Mouse (Mus musculus): ENCODE data around the gene Utp3. TPM values are rescaled to one million over a fixed set of nuclear protein-coding genes. Genes with fewer than 3 reads are reported as not detected.
"Not testable (repeated sequence)": the region's sequence is repeated elsewhere in the genome, so short reads cannot be mapped to it uniquely, and the experiment has no call there.

The Utp3 gene
- polyA plus RNA-seq, 1 experiment from 2014 or later, result 63.9 TPM

- not testable (repeated sequence) for H3K9me3 ChIP-seq (ENCODE audit: control insufficient read depth, low read length); H3K4me2 ChIP-seq (ENCODE audit: low read depth, low read length); H3K4me1 ChIP-seq (replicated peaks; ENCODE audit: control insufficient read depth, insufficient read depth, low read length); H3K27me3 ChIP-seq (ENCODE audit: control insufficient read depth, insufficient read depth, low read depth, low read length); H3K36me3 ChIP-seq (ENCODE audit: control insufficient read depth, insufficient read depth, low read length); H3K4me3 ChIP-seq (ENCODE audit: low read length); ATAC-seq (ENCODE audit: low read depth); H3K27ac ChIP-seq (ENCODE audit: low read length); H3K9ac ChIP-seq (ENCODE audit: low read length)
- 81% methylated on average over 1 of the region's 1 CpGs for WGBS
Measured at GRCm38 (mm10) chr5:88544411-88544810, 9.9 kb upstream of the Utp3 start.

GRCm38 (mm10) chr5:88545536-88545935 is 8.7 kb upstream of the Utp3 start:
- Histone ChIP-seq H3K36me3 (ENCODE audit: control insufficient read depth, insufficient read depth, low read length) (no peaks in the 10 kb centered on the region), H3K27me3 (ENCODE audit: control insufficient read depth, insufficient read depth, low read depth, low read length) (no peaks in the 10 kb centered on the region), H3K4me3 (ENCODE audit: low read length) (no peak overlapping the region), H3K9ac (ENCODE audit: low read length) (no peak overlapping the region), H3K4me2 (ENCODE audit: low read depth, low read length) (no peak overlapping the region), H3K4me1 (replicated peaks; ENCODE audit: control insufficient read depth, insufficient read depth, low read length) (no peaks in the 10 kb centered on the region), H3K9me3 (ENCODE audit: control insufficient read depth, low read length) (no peaks in the 10 kb centered on the region), H3K27ac (ENCODE audit: low read length) (no peak overlapping the region)
- 81% methylated on average over 7 of the region's 7 CpGs for WGBS
- no peak for ATAC-seq (ENCODE audit: low read depth)

GRCm38 (mm10) chr5:88553271-88554085 is 784 bp upstream of the Utp3 start:
- WGBS, result 7% methylated on average over 29 of the region's 29 CpGs

GRCm38 (mm10) chr5:88558991-88559390 is 4.7 kb downstream of the Utp3 start:
- ATAC-seq (ENCODE audit: low read depth), result no peak
- Histone ChIP-seq H3K4me1 (replicated peaks; ENCODE audit: control insufficient read depth, insufficient read depth, low read length) (peaks cover 16% of the 10 kb centered on the region), H3K27ac (ENCODE audit: low read length) (no peak overlapping the region), H3K9ac (ENCODE audit: low read length) (no peak overlapping the region), H3K27me3 (ENCODE audit: control insufficient read depth, insufficient read depth, low read depth, low read length) (no peaks in the 10 kb centered on the region), H3K9me3 (ENCODE audit: control insufficient read depth, low read length) (no peaks in the 10 kb centered on the region), H3K36me3 (ENCODE audit: control insufficient read depth, insufficient read depth, low read length) (peaks cover 2% of the 10 kb centered on the region), H3K4me3 (ENCODE audit: low read length) (no peak overlapping the region), H3K4me2 (ENCODE audit: low read depth, low read length) (no peak overlapping the region)
- WGBS, result 22% methylated on average over 1 of the region's 1 CpGs

More at GRCm38 (mm10) chr5:88553271-88554085, 784 bp upstream of the Utp3 start:
- Histone ChIP-seq H3K9me3 (ENCODE audit: control insufficient read depth, low read length) (no peaks in the 10 kb centered on the region), H3K9ac (ENCODE audit: low read length) (peak overlapping the region; percentile 78), H3K4me3 (ENCODE audit: low read length) (peak overlapping the region; percentile 91), H3K27ac (ENCODE audit: low read length) (peak overlapping the region; percentile 96), H3K36me3 (ENCODE audit: control insufficient read depth, insufficient read depth, low read length) (peaks cover 2% of the 10 kb centered on the region), H3K4me2 (ENCODE audit: low read depth, low read length) (peak overlapping the region; percentile 65), H3K4me1 (replicated peaks; ENCODE audit: control insufficient read depth, insufficient read depth, low read length) (peaks cover 18% of the 10 kb centered on the region), H3K27me3 (ENCODE audit: control insufficient read depth, insufficient read depth, low read depth, low read length) (no peaks in the 10 kb centered on the region)
- ATAC-seq (ENCODE audit: low read depth), result peak; percentile 73

- Histone ChIP-seq H3K4me2 (ENCODE audit: low read depth, low read length) (no peak overlapping the region), H3K36me3 (ENCODE audit: control insufficient read depth, insufficient read depth, low read length) (no peaks in the 10 kb centered on the region), H3K27ac (ENCODE audit: low read length) (no peak overlapping the region), H3K9ac (ENCODE audit: low read length) (no peak overlapping the region), H3K9me3 (ENCODE audit: control insufficient read depth, low read length) (no peaks in the 10 kb centered on the region), H3K27me3 (ENCODE audit: control insufficient read depth, insufficient read depth, low read depth, low read length) (no peaks in the 10 kb centered on the region), H3K4me3 (ENCODE audit: low read length) (no peak overlapping the region), H3K4me1 (replicated peaks; ENCODE audit: control insufficient read depth, insufficient read depth, low read length) (peaks cover 5% of the 10 kb centered on the region; the same call in 1 of the 2 replicates)
- WGBS, result 85% methylated on average over 9 of the region's 9 CpGs
- no peak for ATAC-seq (ENCODE audit: low read depth)
Measured at GRCm38 (mm10) chr5:88561080-88561814, 7.0 kb downstream of the Utp3 start.

DNA sequence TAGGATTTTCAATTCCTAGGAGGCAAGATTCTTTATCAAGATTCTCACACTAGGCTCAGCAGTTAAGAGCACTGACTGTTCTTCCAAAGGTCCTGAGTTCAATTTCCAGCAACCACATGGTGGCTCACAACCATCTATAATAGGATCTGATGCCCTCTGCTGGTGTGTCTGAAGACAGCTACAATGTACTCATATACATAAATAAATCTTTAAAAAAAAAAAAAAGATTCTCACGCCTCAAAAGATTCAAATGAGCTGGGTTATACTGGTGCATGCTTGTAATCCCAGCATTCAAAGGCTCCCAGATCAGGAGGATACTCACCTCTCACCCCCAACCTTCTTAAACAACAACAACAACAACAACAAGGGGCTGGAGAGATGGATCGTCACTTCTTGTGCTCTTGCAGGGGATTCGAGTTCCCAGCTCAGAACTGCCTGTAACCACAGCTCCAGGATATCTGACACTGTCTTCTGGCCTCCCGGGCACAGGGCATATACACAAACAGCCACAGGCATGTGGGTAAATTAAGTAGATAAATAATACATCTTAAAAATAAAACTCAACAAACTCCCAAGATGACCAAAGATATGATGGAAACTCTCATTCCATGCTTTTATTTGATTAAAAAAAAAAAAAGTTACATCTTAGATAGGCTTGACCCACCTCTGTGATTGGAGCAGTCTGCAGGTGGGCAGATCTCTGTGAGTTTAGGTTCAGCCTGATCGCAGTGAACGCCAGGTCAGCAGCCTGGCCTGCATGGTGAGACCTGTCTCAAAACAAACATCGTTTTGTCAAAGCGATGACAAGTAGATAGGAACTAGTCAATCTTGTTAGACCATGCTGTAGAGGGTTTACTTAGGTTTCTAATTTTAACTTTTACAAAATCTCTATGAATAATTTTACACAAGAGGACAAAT is 8.9 kb downstream of the Utp3 start:
- H3K9ac ChIP-seq (ENCODE audit: low read length), result no peak overlapping the region
- H3K4me1 ChIP-seq (replicated peaks; ENCODE audit: control insufficient read depth, insufficient read depth, low read length), result peaks cover 6% of the 10 kb centered on the region; the same call in 1 of the 2 replicates
- H3K27ac ChIP-seq (ENCODE audit: low read length), result no peak overlapping the region
- H3K36me3 ChIP-seq (ENCODE audit: control insufficient read depth, insufficient read depth, low read length), result no peaks in the 10 kb centered on the region
- no peak overlapping the region for H3K4me3 ChIP-seq (ENCODE audit: low read length)
- 57% methylated on average over 8 of the region's 8 CpGs for WGBS
- no peaks in the 10 kb centered on the region for H3K9me3 ChIP-seq (ENCODE audit: control insufficient read depth, low read length)
- no peak for ATAC-seq (ENCODE audit: low read depth)
- no peaks in the 10 kb centered on the region for H3K27me3 ChIP-seq (ENCODE audit: control insufficient read depth, insufficient read depth, low read depth, low read length)
- H3K4me2 ChIP-seq (ENCODE audit: low read depth, low read length), result no peak overlapping the region

DNA sequence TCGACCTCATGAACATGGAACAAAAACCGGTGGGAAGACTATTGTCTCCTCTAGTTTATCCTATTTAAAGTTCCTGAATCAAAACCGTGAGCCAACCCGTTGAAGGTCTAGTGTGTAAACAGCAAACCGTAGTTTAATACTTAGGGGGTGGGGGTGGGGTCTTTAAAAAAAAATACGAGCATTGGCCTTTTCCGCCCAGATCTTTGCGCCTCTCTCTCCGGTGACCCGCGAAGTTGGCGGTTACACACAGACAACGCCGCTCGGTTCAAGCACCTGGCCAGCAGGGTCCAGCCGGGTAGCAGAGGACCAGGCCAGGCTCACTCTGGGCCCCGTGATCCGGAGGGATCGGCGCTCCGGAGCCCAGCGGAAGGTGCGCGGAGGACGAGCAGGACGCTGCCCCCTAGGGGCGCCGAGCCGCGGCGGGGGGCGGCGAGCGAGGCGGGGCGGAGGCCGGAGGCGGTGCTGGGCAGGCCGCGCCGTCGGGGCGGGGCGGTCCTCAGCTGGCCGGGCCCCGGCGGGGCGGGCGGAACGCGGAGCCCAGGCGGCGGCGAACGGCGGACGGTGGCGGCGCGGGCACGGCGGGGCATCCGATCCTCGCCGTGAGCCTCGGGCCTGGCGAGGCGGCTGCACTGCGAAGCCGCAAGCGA is 10.4 kb downstream of the Utp3 start, which contains the start of gene Rufy3:
Gene Rufy3, plus strand, starts transcription at position 540 of the 647 bp plus-strand sequence.
- Histone ChIP-seq H3K27ac (ENCODE audit: low read length) (peak within 1 kb of the TSS; percentile 92), H3K27me3 (ENCODE audit: control insufficient read depth, insufficient read depth, low read depth, low read length) (no peaks in the 10 kb centered on the region), H3K9ac (ENCODE audit: low read length) (peak within 1 kb of the TSS; percentile 84), H3K4me2 (ENCODE audit: low read depth, low read length) (peak within 1 kb of the TSS; percentile 68), H3K9me3 (ENCODE audit: control insufficient read depth, low read length) (no peaks in the 10 kb centered on the region), H3K4me3 (ENCODE audit: low read length) (peak within 1 kb of the TSS; percentile 87), H3K4me1 (replicated peaks; ENCODE audit: control insufficient read depth, insufficient read depth, low read length) (peaks cover 6% of the 10 kb centered on the region; the same call in 1 of the 2 replicates), H3K36me3 (ENCODE audit: control insufficient read depth, insufficient read depth, low read length) (no peaks in the 10 kb centered on the region)
- 0% methylated on average over 36 of the region's 71 CpGs for WGBS
- ATAC-seq (ENCODE audit: low read depth), result peak; percentile 94

- Histone ChIP-seq H3K9me3 (ENCODE audit: control insufficient read depth, low read length) (no peaks in the 10 kb centered on the region), H3K4me3 (ENCODE audit: low read length) (peak overlapping the region; percentile 87), H3K9ac (ENCODE audit: low read length) (peak overlapping the region; percentile 84), H3K4me1 (replicated peaks; ENCODE audit: control insufficient read depth, insufficient read depth, low read length) (peaks cover 6% of the 10 kb centered on the region; the same call in 1 of the 2 replicates), H3K27me3 (ENCODE audit: control insufficient read depth, insufficient read depth, low read depth, low read length) (no peaks in the 10 kb centered on the region), H3K4me2 (ENCODE audit: low read depth, low read length) (peak overlapping the region; percentile 68), H3K36me3 (ENCODE audit: control insufficient read depth, insufficient read depth, low read length) (no peaks in the 10 kb centered on the region; the same call in 1 of the 2 replicates), H3K27ac (ENCODE audit: low read length) (peak overlapping the region; percentile 92)
- WGBS, result 0% methylated on average over 52 of the region's 119 CpGs
- ATAC-seq (ENCODE audit: low read depth), result peak; percentile 86
Measured at GRCm38 (mm10) chr5:88565148-88566033, 11.1 kb downstream of the Utp3 start.
